Mouse (Mus musculus): ENCODE data around the gene Zfp648. TPM values are rescaled to one million over a fixed set of nuclear protein-coding genes. Genes with fewer than 3 reads are reported as not detected.

Gene Zfp648
- polyA plus RNA-seq (2015; fragmentation: Nextera tagmentation; extraction: Ambion mirVana), result 0.36 and 0.39 TPM in 2 replicates

DNA sequence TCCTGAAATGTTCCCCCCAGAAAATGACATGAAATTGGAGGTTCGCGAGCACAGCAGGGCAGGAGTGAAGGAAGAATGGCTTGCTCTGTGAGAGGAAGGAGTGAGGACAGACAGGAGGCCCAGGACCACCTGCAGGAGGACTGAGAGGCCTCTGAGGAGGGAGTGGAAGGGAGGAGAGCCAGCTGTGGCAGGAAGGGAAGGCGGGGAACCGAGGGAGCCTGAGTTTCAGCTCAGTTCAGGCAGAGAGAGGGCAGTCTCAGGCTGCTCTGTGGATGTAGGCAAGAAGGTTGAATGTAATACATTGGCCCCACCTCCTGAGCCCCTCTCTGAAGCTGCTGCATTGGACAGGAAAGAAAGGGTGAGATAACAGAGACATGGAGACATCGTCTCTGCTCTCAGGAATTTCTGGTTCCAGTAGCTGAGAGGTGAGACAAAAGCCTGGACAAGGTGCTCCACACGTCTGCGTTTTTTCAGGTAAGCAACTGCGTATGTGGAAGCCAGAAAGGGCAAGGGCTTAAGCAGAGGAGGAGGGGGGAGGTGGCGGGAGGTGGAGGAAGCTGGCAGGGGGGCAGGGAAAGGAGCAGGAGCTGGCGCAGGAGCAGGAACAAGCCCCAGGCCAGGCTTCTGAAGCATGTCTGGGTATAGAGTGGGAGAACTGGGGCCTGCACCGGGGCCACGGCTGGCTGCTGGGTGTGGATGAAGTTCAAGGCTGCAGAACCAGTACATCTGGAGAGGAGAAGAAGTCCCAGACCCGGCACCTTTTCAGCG, at the start of gene Zfp648:
TSS of gene Zfp648 (plus strand) at position 233 of the 768 bp plus-strand sequence.
- peaks cover 15% of the 10 kb centered on the region for H3K4me1 ChIP-seq (replicated peaks)
- H3K4me3 ChIP-seq, result no peak within 1 kb of the TSS
- no peaks in the 10 kb centered on the region for H3K9me3 ChIP-seq
- no peak within 1 kb of the TSS for H3K27ac ChIP-seq (replicated peaks)
- no peak for ATAC-seq (ENCODE audit: low read depth)
- H3K27me3 ChIP-seq, result peaks cover 35% of the 10 kb centered on the region
- H3K4me2 ChIP-seq, result no peak within 1 kb of the TSS
- H3K36me3 ChIP-seq, result no peaks in the 10 kb centered on the region
- WGBS, result 45% methylated on average over 14 of the region's 14 CpGs
- no peak within 1 kb of the TSS for H3K9ac ChIP-seq

DNA sequence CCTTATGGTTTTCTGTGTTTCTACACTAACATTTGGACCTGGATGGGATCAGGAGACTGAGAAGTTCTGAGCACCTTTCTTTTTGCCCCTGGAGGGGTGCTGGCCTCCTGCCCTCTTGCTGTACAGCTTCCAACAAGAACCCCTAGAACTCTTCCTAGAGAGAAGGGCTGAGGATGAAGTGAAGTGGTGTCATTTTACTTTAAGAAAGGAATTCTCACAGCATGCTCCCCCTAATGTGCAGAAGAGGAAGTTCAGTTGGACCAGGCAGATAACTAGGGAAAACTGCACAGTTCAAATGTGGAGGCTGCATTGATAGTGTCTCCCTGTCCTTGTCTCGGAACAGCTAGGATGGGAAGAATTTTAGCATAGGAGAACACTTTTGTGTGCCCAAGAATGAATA, 48.4 kb upstream of the Zfp648 start:
- H3K36me3 ChIP-seq, result no peaks in the 10 kb centered on the region
- no peaks in the 10 kb centered on the region for H3K9me3 ChIP-seq
- H3K9ac ChIP-seq, result no peak overlapping the region
- no peaks in the 10 kb centered on the region for H3K27me3 ChIP-seq
- H3K4me2 ChIP-seq, result no peak overlapping the region
- H3K4me1 ChIP-seq (replicated peaks), result peaks cover 29% of the 10 kb centered on the region
- H3K27ac ChIP-seq (replicated peaks), result no peak overlapping the region
- no peak overlapping the region for H3K4me3 ChIP-seq
- ATAC-seq (ENCODE audit: low read depth), result no peak
- WGBS, result 88% methylated on average over 1 of the region's 1 CpGs

DNA sequence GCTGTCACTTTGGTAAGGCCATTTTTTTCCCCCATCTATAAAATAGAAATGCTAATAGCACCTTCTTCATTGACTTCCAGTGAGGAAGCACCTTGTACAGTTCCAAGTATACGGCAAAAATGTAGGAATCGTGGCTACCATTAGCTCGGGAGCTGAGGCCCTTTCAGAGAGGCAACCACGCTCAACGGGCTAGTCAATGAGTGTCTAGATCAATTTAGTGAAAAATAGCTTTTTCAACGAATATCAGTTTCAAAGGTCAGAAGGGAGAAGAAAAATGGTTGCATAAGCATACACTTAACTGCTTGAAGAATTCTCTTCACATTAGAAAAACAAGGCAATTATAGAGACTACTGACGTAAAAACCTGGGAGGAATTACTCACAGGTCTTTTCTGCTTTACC, 47.2 kb upstream of the Zfp648 start:
- H3K36me3 ChIP-seq, result no peaks in the 10 kb centered on the region
- H3K27me3 ChIP-seq, result no peaks in the 10 kb centered on the region
- H3K4me3 ChIP-seq, result no peak overlapping the region
- no peak for ATAC-seq (ENCODE audit: low read depth)
- H3K27ac ChIP-seq (replicated peaks), result no peak overlapping the region
- no peaks in the 10 kb centered on the region for H3K9me3 ChIP-seq
- peaks cover 32% of the 10 kb centered on the region for H3K4me1 ChIP-seq (replicated peaks)
- H3K9ac ChIP-seq, result no peak overlapping the region
- H3K4me2 ChIP-seq, result no peak overlapping the region
- WGBS, result 90% methylated on average over 7 of the region's 7 CpGs

DNA sequence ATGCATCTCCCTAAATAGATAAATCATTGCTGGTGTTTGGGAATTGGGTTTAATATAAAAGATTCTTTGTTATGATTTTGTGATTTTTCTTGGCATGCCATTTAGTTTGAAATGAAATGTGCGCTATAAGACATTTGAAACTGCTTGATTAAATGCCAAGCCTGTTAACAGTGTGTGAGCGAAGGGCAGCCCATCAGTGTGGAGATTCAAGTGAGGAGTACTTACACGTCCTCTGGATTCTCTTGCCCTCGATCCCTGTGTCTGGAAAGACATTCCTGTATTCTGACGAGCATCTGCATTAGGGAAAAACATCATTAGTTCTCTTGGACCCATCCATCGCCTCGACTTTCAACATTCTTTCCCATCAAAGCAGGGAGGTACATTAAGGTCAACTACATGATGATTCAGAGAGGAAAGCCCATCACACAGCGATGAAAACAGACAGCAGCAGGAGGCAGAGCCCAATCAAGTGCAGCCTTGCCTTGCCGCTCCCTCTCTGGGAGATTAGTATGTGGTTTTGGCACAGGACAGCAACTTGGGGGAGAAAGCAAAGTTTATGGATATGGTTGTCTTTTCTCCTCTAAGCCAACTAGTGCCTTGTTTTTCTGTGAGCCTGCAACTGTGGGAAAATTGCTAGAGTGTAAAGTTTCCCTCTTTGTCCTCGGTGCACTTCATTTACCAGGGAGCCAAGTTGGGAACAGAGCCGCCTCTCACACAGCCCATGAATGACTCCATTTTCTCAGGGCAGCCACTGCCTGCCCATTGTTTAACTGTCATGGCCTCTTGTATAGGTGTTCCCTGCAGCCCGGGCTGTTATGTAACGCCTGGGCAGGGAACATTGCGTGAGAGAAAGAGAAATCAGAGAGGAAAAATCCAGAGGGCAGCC, 44.6 kb upstream of the Zfp648 start:
- H3K36me3 ChIP-seq, result no peaks in the 10 kb centered on the region
- H3K4me3 ChIP-seq, result no peak overlapping the region
- H3K27me3 ChIP-seq, result no peaks in the 10 kb centered on the region
- no peak overlapping the region for H3K9ac ChIP-seq
- H3K4me2 ChIP-seq, result 0 out of 2 replicates have a peak overlapping the region, but pooled peaks have one; percentile 9
- H3K4me1 ChIP-seq (replicated peaks), result peaks cover 19% of the 10 kb centered on the region
- no peaks in the 10 kb centered on the region for H3K9me3 ChIP-seq
- ATAC-seq (ENCODE audit: low read depth), result peak; percentile 94
- 33% methylated on average over 14 of the region's 14 CpGs for WGBS
- H3K27ac ChIP-seq (replicated peaks), result peak overlapping the region; percentile 83

DNA sequence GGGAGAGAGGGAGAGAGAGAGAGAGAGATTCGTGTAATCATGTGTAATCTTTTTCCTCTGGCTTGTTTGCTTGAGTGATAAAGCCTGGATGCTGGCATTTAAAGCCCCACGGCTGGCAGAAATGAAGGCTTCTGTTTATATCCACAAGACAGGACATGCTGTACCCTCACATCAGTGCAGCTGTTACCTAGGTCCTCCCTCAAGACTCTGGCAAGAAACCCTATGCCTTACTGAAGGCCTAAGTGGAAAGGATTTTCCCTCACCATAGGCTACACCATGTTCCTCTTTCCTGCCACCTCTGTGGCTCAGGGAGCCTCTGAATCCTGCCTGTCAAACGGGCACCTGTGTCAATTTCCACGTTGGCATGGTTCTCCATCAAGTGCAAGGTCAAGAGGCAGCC, 43.9 kb upstream of the Zfp648 start:
- Histone ChIP-seq H3K27me3 (no peaks in the 10 kb centered on the region), H3K27ac (replicated peaks) (peak overlapping the region; percentile 83), H3K4me1 (replicated peaks) (peaks cover 19% of the 10 kb centered on the region), H3K9me3 (no peaks in the 10 kb centered on the region), H3K4me3 (no peak overlapping the region), H3K9ac (no peak overlapping the region), H3K36me3 (no peaks in the 10 kb centered on the region), H3K4me2 (no peak overlapping the region)
- WGBS, result 70% methylated on average over 4 of the region's 4 CpGs
- ATAC-seq (ENCODE audit: low read depth), result peak; percentile 54; the same call in 1 of the 2 replicates

DNA sequence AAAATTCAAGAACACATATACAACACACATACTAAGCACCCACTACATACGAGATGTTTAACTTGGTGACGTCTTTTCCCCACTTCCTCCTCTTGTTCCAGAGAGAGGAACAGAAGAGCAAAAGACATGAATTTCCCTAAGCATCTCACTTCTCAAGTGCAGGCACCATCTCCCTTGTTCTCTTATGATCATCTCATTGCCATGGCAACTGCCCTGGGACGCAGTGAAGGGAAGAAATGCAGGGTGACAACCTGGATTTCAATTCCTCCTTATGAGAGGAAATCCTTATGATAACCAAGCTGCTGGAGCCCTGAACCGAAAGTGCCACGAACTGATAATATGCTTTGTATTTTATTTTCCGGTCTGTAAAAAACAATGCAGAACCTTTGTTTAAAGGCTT, 33.3 kb upstream of the Zfp648 start:
- Histone ChIP-seq H3K36me3 (no peaks in the 10 kb centered on the region), H3K4me3 (no peak overlapping the region), H3K4me1 (replicated peaks) (no peaks in the 10 kb centered on the region), H3K27ac (replicated peaks) (no peak overlapping the region), H3K9me3 (no peaks in the 10 kb centered on the region), H3K9ac (no peak overlapping the region), H3K27me3 (no peaks in the 10 kb centered on the region), H3K4me2 (no peak overlapping the region)
- no peak for ATAC-seq (ENCODE audit: low read depth)
- 85% methylated on average over 6 of the region's 6 CpGs for WGBS

DNA sequence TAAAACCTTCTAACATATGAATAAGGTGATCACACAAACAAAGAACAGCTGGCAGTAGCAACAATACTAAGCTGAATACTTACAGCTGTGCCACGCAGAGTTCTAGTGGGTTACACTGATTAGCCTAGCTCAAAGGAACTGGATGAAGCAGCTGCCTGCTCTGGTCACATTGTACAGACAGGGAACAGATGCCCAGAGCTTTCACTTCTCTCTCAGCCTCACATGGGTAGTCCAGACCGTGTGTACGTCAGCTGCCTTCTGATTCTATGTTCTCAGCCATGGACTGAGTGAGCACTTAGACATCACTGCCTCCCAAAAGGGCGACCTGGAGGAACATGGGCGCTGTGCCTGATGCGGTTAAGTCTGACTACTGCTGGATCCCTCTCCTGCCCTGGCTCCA, 25.7 kb upstream of the Zfp648 start:
- Histone ChIP-seq H3K27ac (replicated peaks) (no peak overlapping the region), H3K4me2 (no peak overlapping the region), H3K36me3 (no peaks in the 10 kb centered on the region), H3K27me3 (no peaks in the 10 kb centered on the region), H3K4me3 (no peak overlapping the region), H3K4me1 (replicated peaks) (no peaks in the 10 kb centered on the region), H3K9ac (no peak overlapping the region), H3K9me3 (no peaks in the 10 kb centered on the region)
- no peak for ATAC-seq (ENCODE audit: low read depth)
- 78% methylated on average over 6 of the region's 6 CpGs for WGBS

DNA sequence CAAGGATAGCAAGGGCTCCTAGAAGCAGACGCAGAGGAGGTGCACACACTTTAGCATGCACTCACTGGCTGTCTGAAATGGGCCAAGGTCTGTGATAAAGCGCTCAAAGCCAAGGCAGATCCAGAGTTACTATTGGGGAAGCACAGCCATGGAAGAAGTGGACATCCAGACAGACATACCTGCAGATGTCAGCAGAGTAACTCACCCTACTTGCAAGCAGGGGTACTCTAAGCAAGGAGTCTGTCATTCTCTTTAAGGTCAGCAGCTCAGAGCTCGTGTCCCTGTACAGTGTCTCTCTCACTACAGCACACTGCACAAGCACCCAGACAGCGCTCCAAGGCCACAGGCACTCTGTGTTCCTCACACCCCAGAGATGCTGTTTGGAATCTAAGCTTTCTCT, 23.2 kb upstream of the Zfp648 start:
- Histone ChIP-seq H3K27me3 (no peaks in the 10 kb centered on the region), H3K27ac (replicated peaks) (no peak overlapping the region), H3K4me1 (replicated peaks) (no peaks in the 10 kb centered on the region), H3K36me3 (no peaks in the 10 kb centered on the region), H3K4me2 (no peak overlapping the region), H3K9ac (no peak overlapping the region), H3K4me3 (no peak overlapping the region), H3K9me3 (no peaks in the 10 kb centered on the region)
- no peak for ATAC-seq (ENCODE audit: low read depth)
- 90% methylated on average over 4 of the region's 4 CpGs for WGBS

DNA sequence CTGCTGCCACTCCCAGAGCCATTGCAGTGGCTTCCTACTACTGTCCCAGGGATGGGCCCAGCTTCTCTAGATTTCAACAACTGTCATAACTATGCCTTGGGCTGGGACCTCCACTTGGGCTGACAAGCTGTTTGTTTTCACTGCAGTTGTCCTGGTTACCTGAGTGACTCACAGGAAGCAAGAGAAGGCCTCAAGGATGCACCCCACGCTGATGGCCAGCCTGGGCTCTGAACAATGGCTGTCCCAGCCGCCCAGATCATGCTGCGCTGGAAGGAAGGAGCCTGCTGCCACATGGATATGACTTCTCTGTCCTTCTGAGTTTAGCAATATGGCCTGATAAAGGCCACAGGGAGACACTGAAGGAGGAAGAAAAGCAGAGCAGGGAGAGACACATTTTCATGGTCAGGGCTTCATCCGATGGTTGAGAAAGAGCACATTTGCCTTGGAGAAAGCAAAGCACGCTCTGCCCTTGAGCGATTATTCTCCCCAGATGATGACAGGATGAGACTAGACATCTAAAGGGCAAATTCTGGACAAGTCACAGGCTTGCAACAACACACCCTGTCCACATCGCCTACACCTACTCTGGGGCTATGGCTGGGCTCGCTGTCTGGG, 22.3 kb upstream of the Zfp648 start:
- H3K36me3 ChIP-seq, result no peaks in the 10 kb centered on the region
- H3K27ac ChIP-seq (replicated peaks), result no peak overlapping the region
- ATAC-seq (ENCODE audit: low read depth), result no peak
- WGBS, result 85% methylated on average over 8 of the region's 8 CpGs
- H3K4me2 ChIP-seq, result no peak overlapping the region
- no peak overlapping the region for H3K9ac ChIP-seq
- no peaks in the 10 kb centered on the region for H3K4me1 ChIP-seq (replicated peaks)
- no peaks in the 10 kb centered on the region for H3K9me3 ChIP-seq
- H3K4me3 ChIP-seq, result no peak overlapping the region
- H3K27me3 ChIP-seq, result no peaks in the 10 kb centered on the region

DNA sequence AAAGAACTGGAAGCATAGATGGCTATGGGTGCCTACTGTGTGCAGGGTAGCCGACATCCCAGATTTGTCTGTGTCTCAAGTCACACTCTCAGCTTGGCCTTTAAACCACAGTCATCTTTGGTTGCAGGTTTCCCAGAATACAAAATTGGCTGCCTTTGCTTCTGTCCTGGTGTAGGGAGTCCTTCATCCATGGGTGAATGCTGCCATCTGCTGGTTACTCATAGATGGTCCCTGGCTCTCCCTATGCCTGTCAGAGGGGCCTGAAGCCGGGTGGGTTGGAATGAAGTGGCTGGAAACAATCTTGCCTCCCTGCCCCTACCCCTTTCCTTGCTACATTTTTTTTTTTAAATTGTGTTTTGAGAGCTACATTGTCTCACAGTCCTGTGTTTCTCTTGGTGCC, 20.0 kb upstream of the Zfp648 start:
- H3K4me2 ChIP-seq, result no peak overlapping the region
- no peaks in the 10 kb centered on the region for H3K4me1 ChIP-seq (replicated peaks)
- no peaks in the 10 kb centered on the region for H3K27me3 ChIP-seq
- no peak overlapping the region for H3K9ac ChIP-seq
- no peak overlapping the region for H3K27ac ChIP-seq (replicated peaks)
- no peaks in the 10 kb centered on the region for H3K36me3 ChIP-seq
- no peaks in the 10 kb centered on the region for H3K9me3 ChIP-seq
- peak; percentile 94 for ATAC-seq (ENCODE audit: low read depth)
- H3K4me3 ChIP-seq, result no peak overlapping the region
- WGBS, result 45% methylated on average over 2 of the region's 2 CpGs

DNA sequence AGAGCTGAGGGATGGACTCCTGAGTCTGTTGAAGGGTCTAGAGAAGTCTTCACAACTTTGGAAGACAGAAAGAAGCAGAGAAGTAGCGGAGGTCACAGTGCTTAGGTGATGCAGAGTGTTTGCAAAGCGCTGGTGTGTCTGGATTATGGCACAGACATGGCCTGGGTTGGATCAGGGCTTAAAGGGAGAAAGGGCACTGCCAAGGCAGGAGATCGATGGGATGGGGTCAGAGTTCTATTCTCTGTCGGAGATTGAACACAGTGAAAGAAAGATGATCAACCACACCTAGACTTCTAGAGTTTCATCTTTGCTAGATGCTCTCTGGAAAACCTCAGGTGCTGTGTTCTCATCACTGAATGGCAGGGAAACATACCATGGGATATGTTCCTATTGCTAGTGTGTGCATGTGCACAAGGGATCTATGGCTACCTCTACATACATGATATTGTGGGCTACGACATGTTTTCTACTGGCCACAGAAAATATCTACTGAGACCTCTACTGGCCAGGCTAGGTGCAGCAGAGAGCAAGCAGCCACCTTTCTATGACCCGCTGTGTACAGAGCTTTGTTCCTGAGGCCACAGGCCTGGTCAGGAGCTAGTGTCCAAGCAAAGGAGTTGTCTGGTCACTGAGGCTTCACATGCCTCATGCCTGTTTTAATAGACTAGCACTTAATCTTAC, 18.5 kb upstream of the Zfp648 start:
- Histone ChIP-seq H3K4me2 (no peak overlapping the region), H3K27ac (replicated peaks) (no peak overlapping the region), H3K27me3 (no peaks in the 10 kb centered on the region), H3K4me1 (replicated peaks) (no peaks in the 10 kb centered on the region), H3K9ac (no peak overlapping the region), H3K9me3 (no peaks in the 10 kb centered on the region), H3K4me3 (no peak overlapping the region), H3K36me3 (no peaks in the 10 kb centered on the region)
- ATAC-seq (ENCODE audit: low read depth), result no peak
- 82% methylated on average over 6 of the region's 6 CpGs for WGBS

Data from neural tube, embryonic 13.5 days (tissue).